Mouse (Mus musculus) bone marrow, adult 2 months (tissue): ENCODE results near the gene Begain. TPM values are rescaled to one million over a fixed set of nuclear protein-coding genes. Genes with fewer than 3 reads are reported as not detected.

Source experiments
- H3K27ac ChIP-seq: fragments of 200-500 bp; 2 replicates; pipeline ENCODE4 v1.5.1; 2012; ENCODE audit warnings: low read depth, mild to moderate bottlenecking, control low read depth, inconsistent platforms, low read length; ENCODE audit not compliant: control insufficient read depth, poor library complexity, insufficient read depth
- H3K4me1 ChIP-seq: fragments of 200-500 bp; 2 replicates; pipeline ENCODE4 v1.6.1; 2011; ENCODE audit warnings: low read length; ENCODE audit not compliant: control insufficient read depth, insufficient read depth
- H3K4me3 ChIP-seq: fragments of 200-500 bp; replicated peaks from 2 replicates; pipeline ENCODE3; 2011; ENCODE audit warnings: mild to moderate bottlenecking, low read depth, low read length, control low read depth; ENCODE audit not compliant: control insufficient read depth
- CTCF ChIP-seq: fragments of 200-500 bp; IDR thresholded peaks from 2 replicates; pipeline ENCODE4 v1.5.1; 2011; ENCODE audit warnings: low read length, control low read depth; ENCODE audit not compliant: control insufficient read depth, insufficient read depth
- POLR2A ChIP-seq: fragments of 200-500 bp; IDR thresholded peaks from 2 replicates; pipeline ENCODE4 v1.6.1; 2011; ENCODE audit warnings: low read depth, mild to moderate bottlenecking, control low read depth, low read length, borderline replicate concordance; ENCODE audit not compliant: control insufficient read depth
- WGBS: fragments of 180-500 bp; shearing (Covaris S2); methylation state at CpG from one replicate; pipeline ENCODE4 v1.1.7; 2018; 5-methylcytosine and 5-hydroxymethylcytosine counted together
- polyA plus RNA-seq: library from polyadenylated mRNA; stranded (reverse); fragments of >200 nt; gene quantifications from 2 replicates; pipeline ENCODE4 v1.2.4, GENCODE M21; 2011; ENCODE audit warnings: low replicate concordance; ENCODE audit not compliant: missing spikeins, insufficient read depth, insufficient read length

Begain gene
- polyA plus RNA-seq, 1 experiment, result 1.3 TPM

- no peak overlapping the region for H3K27ac ChIP-seq
- H3K4me1 ChIP-seq, result no peaks in the 10 kb centered on the region
- WGBS, result 18% methylated on average over 5 of the region's 5 CpGs
- no peak for TF ChIP-seq POLR2A
- peak; percentile 50 for TF ChIP-seq CTCF
- H3K4me3 ChIP-seq, result no peak overlapping the region
Measured at GRCm38 (mm10) chr12:109044497-109044896, 23.5 kb downstream of the Begain start.

GRCm38 (mm10) chr12:109039311-109039710 is 28.7 kb downstream of the Begain start:
- TF ChIP-seq CTCF (no peak), POLR2A (no peak)
- Histone ChIP-seq H3K27ac (no peak overlapping the region), H3K4me1 (no peaks in the 10 kb centered on the region), H3K4me3 (no peak overlapping the region)
- WGBS, result 61% methylated on average over 7 of the region's 7 CpGs

DNA sequence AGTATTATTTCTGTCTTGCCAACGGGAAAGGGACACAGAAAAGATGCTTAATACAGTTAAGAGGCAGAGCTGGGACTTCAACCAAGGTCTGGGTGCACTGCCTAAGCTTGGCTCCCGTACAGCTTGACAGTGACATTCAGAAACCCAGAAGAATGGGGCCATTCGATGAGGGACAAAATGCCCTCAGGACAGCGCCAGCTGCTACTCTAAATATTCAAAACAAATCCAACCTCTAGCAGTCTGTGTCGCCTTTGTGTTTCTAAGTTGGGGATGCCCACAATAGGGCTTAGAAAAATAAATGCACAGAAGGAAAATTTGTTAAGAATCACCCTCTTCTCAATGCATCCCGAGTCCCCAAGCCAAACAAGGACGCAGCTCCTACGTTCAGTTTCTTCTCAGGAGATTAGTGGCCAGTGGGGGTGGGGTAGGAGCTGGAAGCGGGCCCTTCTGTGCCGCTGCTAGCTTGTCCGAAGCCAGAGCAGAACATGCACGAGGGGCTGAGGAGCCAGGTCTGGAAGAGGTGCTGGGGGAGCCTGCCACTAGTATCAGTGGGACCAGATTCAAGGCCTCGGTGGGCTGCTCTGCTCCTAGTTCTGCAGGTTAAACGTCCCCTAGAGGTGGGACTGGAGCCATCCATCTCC is 29.7 kb downstream of the Begain start:
- 67% methylated on average over 14 of the region's 14 CpGs for WGBS
- TF ChIP-seq POLR2A (no peak), CTCF (no peak)
- Histone ChIP-seq H3K27ac (no peak overlapping the region), H3K4me3 (no peak overlapping the region), H3K4me1 (no peaks in the 10 kb centered on the region)

GRCm38 (mm10) chr12:109037026-109037425 is 31.0 kb downstream of the Begain start:
- 32% methylated on average over 2 of the region's 2 CpGs for WGBS

GRCm38 (mm10) chr12:109023780-109024179 is 44.2 kb downstream of the Begain start:
- no peaks in the 10 kb centered on the region for H3K4me1 ChIP-seq
- H3K27ac ChIP-seq, result no peak overlapping the region
- TF ChIP-seq CTCF, result peak; percentile 34; the same call in 1 of the 2 replicates
- TF ChIP-seq POLR2A, result no peak
- H3K4me3 ChIP-seq, result no peak overlapping the region
- 76% methylated on average over 9 of the region's 9 CpGs for WGBS

More at GRCm38 (mm10) chr12:109037026-109037425, 31.0 kb downstream of the Begain start:
- H3K4me1 ChIP-seq, result no peaks in the 10 kb centered on the region
- H3K27ac ChIP-seq, result no peak overlapping the region
- TF ChIP-seq CTCF (no peak), POLR2A (no peak)
- H3K4me3 ChIP-seq, result no peak overlapping the region

DNA sequence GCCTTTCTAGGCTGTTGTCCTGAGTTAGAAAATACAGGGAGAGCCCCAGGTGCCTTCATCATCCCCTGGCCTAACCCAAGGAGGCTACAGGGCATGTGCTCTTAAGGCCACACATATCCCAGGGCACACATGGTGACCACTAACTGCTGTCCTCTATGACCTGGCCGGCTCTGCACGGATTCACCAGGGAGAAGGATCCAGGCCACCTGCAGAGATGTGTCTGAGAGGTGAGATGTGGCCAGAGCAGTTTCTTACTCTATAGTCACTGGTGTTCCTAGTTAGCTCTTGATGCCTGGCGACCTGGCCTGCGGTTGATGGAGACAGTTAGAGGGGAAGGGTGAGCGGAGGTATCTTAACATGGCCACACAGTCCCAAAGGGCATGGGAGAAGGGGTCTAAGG is 45.1 kb downstream of the Begain start:
- no peaks in the 10 kb centered on the region for H3K4me1 ChIP-seq
- 83% methylated on average over 5 of the region's 5 CpGs for WGBS
- H3K27ac ChIP-seq, result no peak overlapping the region
- no peak overlapping the region for H3K4me3 ChIP-seq
- TF ChIP-seq POLR2A (no peak), CTCF (no peak)

GRCm38 (mm10) chr12:109022181-109022691 is 45.8 kb downstream of the Begain start:
- TF ChIP-seq POLR2A, result no peak
- no peak for TF ChIP-seq CTCF
- 86% methylated on average over 10 of the region's 10 CpGs for WGBS
- Histone ChIP-seq H3K4me3 (no peak overlapping the region), H3K4me1 (no peaks in the 10 kb centered on the region), H3K27ac (no peak overlapping the region)

GRCm38 (mm10) chr12:109010070-109010649 is 57.9 kb downstream of the Begain start:
- Histone ChIP-seq H3K27ac (no peak overlapping the region), H3K4me3 (no peak overlapping the region), H3K4me1 (no peaks in the 10 kb centered on the region)
- WGBS, result 90% methylated on average over 18 of the region's 18 CpGs
- TF ChIP-seq CTCF (no peak), POLR2A (no peak)
